Mouse (Mus musculus): ENCODE results near the gene Retreg2. TPM values are rescaled to one million over a fixed set of nuclear protein-coding genes. Genes with fewer than 3 reads are reported as not detected.

Retreg2 gene
- polyA plus RNA-seq, 1 experiment from 2014 or later: 55.8 TPM

- Histone ChIP-seq H3K9ac (peak within 1 kb of the TSS; percentile 91), H3K27ac (replicated peaks) (peak within 1 kb of the TSS; percentile 98), H3K4me3 (replicated peaks) (peak within 1 kb of the TSS; percentile 91), H3K36me3 (replicated peaks) (peaks cover 48% of the 10 kb centered on the region), H3K9me3 (replicated peaks) (no peaks in the 10 kb centered on the region), H3K27me3 (no peaks in the 10 kb centered on the region), H3K4me2 (peak within 1 kb of the TSS; percentile 89), H3K4me1 (replicated peaks) (peaks cover 47% of the 10 kb centered on the region)
- 2% methylated on average over 57 of the region's 59 CpGs for WGBS (ENCODE audit: insufficient replicate concordance)
- peak; percentile 96 for ATAC-seq (ENCODE audit: insufficient read depth)
These were observed 26.2 kb downstream of the Retreg2 start, which contains the start of gene Zfand2b for GRCm38 (mm10) chr1:75168472-75169464. Zfand2b (plus strand) TSS chr1:75168646.

GRCm38 (mm10) chr1:75179334-75180104 is 36.9 kb downstream of the Retreg2 start:
- peak overlapping the region; percentile 99 for H3K27ac ChIP-seq (replicated peaks)
- 2% methylated on average over 23 of the region's 23 CpGs for WGBS (ENCODE audit: insufficient replicate concordance)
- ATAC-seq (ENCODE audit: insufficient read depth): peak; percentile 76
- peaks cover 46% of the 10 kb centered on the region for H3K4me1 ChIP-seq (replicated peaks)
- H3K4me2 ChIP-seq: peak overlapping the region; percentile 89
- peak overlapping the region; percentile 68 for H3K4me3 ChIP-seq (replicated peaks)
- no peaks in the 10 kb centered on the region for H3K9me3 ChIP-seq (replicated peaks)
- H3K36me3 ChIP-seq (replicated peaks): peaks cover 76% of the 10 kb centered on the region
- no peaks in the 10 kb centered on the region for H3K27me3 ChIP-seq
- peak overlapping the region; percentile 94 for H3K9ac ChIP-seq

- Histone ChIP-seq H3K36me3 (replicated peaks) (peaks cover 76% of the 10 kb centered on the region), H3K4me2 (peak within 1 kb of the TSS; percentile 89), H3K27ac (replicated peaks) (peak within 1 kb of the TSS; percentile 99), H3K4me3 (replicated peaks) (peak within 1 kb of the TSS; percentile 68), H3K4me1 (replicated peaks) (peaks cover 46% of the 10 kb centered on the region), H3K27me3 (no peaks in the 10 kb centered on the region), H3K9ac (peak within 1 kb of the TSS; percentile 94), H3K9me3 (replicated peaks) (no peaks in the 10 kb centered on the region)
- 0% methylated on average over 31 of the region's 31 CpGs for WGBS (ENCODE audit: insufficient replicate concordance)
- peak; percentile 83 for ATAC-seq (ENCODE audit: insufficient read depth)
These were observed 37.6 kb downstream of the Retreg2 start, which contains the start of gene Abcb6 for GRCm38 (mm10) chr1:75180105-75180590. Abcb6 (minus strand) TSS chr1:75180392.

- peaks cover 76% of the 10 kb centered on the region for H3K36me3 ChIP-seq (replicated peaks)
- peaks cover 46% of the 10 kb centered on the region for H3K4me1 ChIP-seq (replicated peaks)
- peak overlapping the region; percentile 89 for H3K4me2 ChIP-seq
- peak overlapping the region; percentile 94 for H3K9ac ChIP-seq
- H3K27me3 ChIP-seq: no peaks in the 10 kb centered on the region
- no peaks in the 10 kb centered on the region for H3K9me3 ChIP-seq (replicated peaks)
- peak overlapping the region; percentile 68 for H3K4me3 ChIP-seq (replicated peaks)
- whole genome bisulfite sequencing (ENCODE audit: insufficient replicate concordance): 31% methylated on average over 7 of the region's 7 CpGs
- H3K27ac ChIP-seq (replicated peaks): peak overlapping the region; percentile 99
- no peak for ATAC-seq (ENCODE audit: insufficient read depth)
These were observed 38.2 kb downstream of the Retreg2 start for GRCm38 (mm10) chr1:75180741-75181140.

GRCm38 (mm10) chr1:75181377-75181870 is 38.8 kb downstream of the Retreg2 start:
- Histone ChIP-seq H3K4me3 (replicated peaks) (no peak overlapping the region), H3K9me3 (replicated peaks) (no peaks in the 10 kb centered on the region), H3K27ac (replicated peaks) (peak overlapping the region; percentile 99), H3K36me3 (replicated peaks) (peaks cover 76% of the 10 kb centered on the region), H3K4me2 (peak overlapping the region; percentile 89), H3K4me1 (replicated peaks) (peaks cover 46% of the 10 kb centered on the region), H3K27me3 (no peaks in the 10 kb centered on the region), H3K9ac (peak overlapping the region; percentile 94; the same call in 1 of the 2 replicates)
- WGBS (ENCODE audit: insufficient replicate concordance): 83% methylated on average over 4 of the region's 4 CpGs
- no peak for ATAC-seq (ENCODE audit: insufficient read depth)

- ATAC-seq (ENCODE audit: insufficient read depth): no peak
- Histone ChIP-seq H3K4me2 (no peak overlapping the region), H3K4me3 (replicated peaks) (no peak overlapping the region), H3K9ac (no peak overlapping the region), H3K27ac (replicated peaks) (no peak overlapping the region), H3K4me1 (replicated peaks) (peaks cover 41% of the 10 kb centered on the region), H3K36me3 (replicated peaks) (peaks cover 76% of the 10 kb centered on the region), H3K9me3 (replicated peaks) (no peaks in the 10 kb centered on the region), H3K27me3 (no peaks in the 10 kb centered on the region)
- 68% methylated on average over 4 of the region's 4 CpGs for WGBS (ENCODE audit: insufficient replicate concordance)
These were observed 39.6 kb downstream of the Retreg2 start for GRCm38 (mm10) chr1:75182160-75182559.

- Histone ChIP-seq H3K4me3 (replicated peaks) (no peak overlapping the region), H3K4me1 (replicated peaks) (peaks cover 46% of the 10 kb centered on the region), H3K27ac (replicated peaks) (no peak overlapping the region), H3K27me3 (no peaks in the 10 kb centered on the region), H3K9me3 (replicated peaks) (no peaks in the 10 kb centered on the region), H3K36me3 (replicated peaks) (peaks cover 87% of the 10 kb centered on the region), H3K4me2 (no peak overlapping the region), H3K9ac (no peak overlapping the region)
- WGBS (ENCODE audit: insufficient replicate concordance): 91% methylated on average over 11 of the region's 11 CpGs
- no peak for ATAC-seq (ENCODE audit: insufficient read depth)
These were observed 42.9 kb downstream of the Retreg2 start for GRCm38 (mm10) chr1:75185495-75185894.

- H3K36me3 ChIP-seq (replicated peaks): peaks cover 73% of the 10 kb centered on the region
- H3K4me3 ChIP-seq (replicated peaks): no peak overlapping the region
- H3K4me2 ChIP-seq: no peak overlapping the region
- H3K9me3 ChIP-seq (replicated peaks): no peaks in the 10 kb centered on the region
- no peaks in the 10 kb centered on the region for H3K27me3 ChIP-seq
- no peak overlapping the region for H3K9ac ChIP-seq
- peaks cover 40% of the 10 kb centered on the region for H3K4me1 ChIP-seq (replicated peaks)
- ATAC-seq (ENCODE audit: insufficient read depth): no peak
- no peak overlapping the region for H3K27ac ChIP-seq (replicated peaks)
These were observed 44.5 kb downstream of the Retreg2 start for GRCm38 (mm10) chr1:75187126-75187525.

- no peaks in the 10 kb centered on the region for H3K9me3 ChIP-seq (replicated peaks)
- ATAC-seq (ENCODE audit: insufficient read depth): no peak
- H3K9ac ChIP-seq: no peak overlapping the region
- peaks cover 44% of the 10 kb centered on the region for H3K4me1 ChIP-seq (replicated peaks)
- 24% methylated on average over 2 of the region's 2 CpGs for WGBS (ENCODE audit: insufficient replicate concordance)
- no peak overlapping the region for H3K4me2 ChIP-seq
- no peak overlapping the region for H3K4me3 ChIP-seq (replicated peaks)
- H3K27me3 ChIP-seq: no peaks in the 10 kb centered on the region
- peak overlapping the region; percentile 34 for H3K27ac ChIP-seq (replicated peaks)
- H3K36me3 ChIP-seq (replicated peaks): peaks cover 64% of the 10 kb centered on the region
These were observed 45.4 kb downstream of the Retreg2 start for GRCm38 (mm10) chr1:75187914-75188483.

- H3K4me2 ChIP-seq: peak overlapping the region; percentile 88
- 26% methylated on average over 2 of the region's 2 CpGs for WGBS (ENCODE audit: insufficient replicate concordance)
- H3K9ac ChIP-seq: peak overlapping the region; percentile 97
- H3K9me3 ChIP-seq (replicated peaks): no peaks in the 10 kb centered on the region
- peak overlapping the region; percentile 95 for H3K27ac ChIP-seq (replicated peaks)
- peak overlapping the region; percentile 89 for H3K4me3 ChIP-seq (replicated peaks)
- no peaks in the 10 kb centered on the region for H3K27me3 ChIP-seq
- no peak for ATAC-seq (ENCODE audit: insufficient read depth)
- H3K4me1 ChIP-seq (replicated peaks): peaks cover 52% of the 10 kb centered on the region
- H3K36me3 ChIP-seq (replicated peaks): peaks cover 47% of the 10 kb centered on the region
These were observed 48.0 kb downstream of the Retreg2 start for GRCm38 (mm10) chr1:75190577-75190976.

Measured in liver, embryonic 15.5 days (tissue).